Mouse (Mus musculus) liver, postnatal 0 days (tissue): ENCODE data around the gene Glod4. TPM values are rescaled to one million over a fixed set of nuclear protein-coding genes. Genes with fewer than 3 reads are reported as not detected.

Source experiments
- ATAC-seq: fragments of 200-750 bp; cut with Nextera tagmentation; 2 replicates; pipeline ENCODE4 v1.8.0; 2017; ENCODE audit warnings: mild to moderate bottlenecking, moderate library complexity
- DNase-seq: peaks from one replicate; pipeline ENCODE4 v3.0.0-alpha.2; 2016
- H3K27ac ChIP-seq: fragments of 300-500 bp; sonication (generic); 2 replicates; pipeline ENCODE4 v1.5.1; 2014; ENCODE audit warnings: antibody characterized with exemption, moderate library complexity, mild to moderate bottlenecking, low read depth
- H3K27me3 ChIP-seq: fragments of 300-500 bp; sonication (generic); 2 replicates; pipeline ENCODE4 v1.6.1; 2014; ENCODE audit warnings: low read length, control low read depth, mixed read lengths; ENCODE audit not compliant: insufficient read depth
- H3K36me3 ChIP-seq: fragments of 300-500 bp; sonication (generic); replicated peaks from 2 replicates; pipeline ENCODE4 v1.6.1; 2014; ENCODE audit warnings: mild to moderate bottlenecking, control low read depth, low read length, moderate library complexity, mixed read lengths; ENCODE audit not compliant: insufficient read depth
- H3K4me1 ChIP-seq: fragments of 300-500 bp; sonication (generic); 2 replicates; pipeline ENCODE4 v1.6.1; 2014; ENCODE audit warnings: antibody characterized with exemption, mild to moderate bottlenecking, control low read depth; ENCODE audit not compliant: insufficient read depth
- H3K4me2 ChIP-seq: fragments of 300-500 bp; sonication (generic); 2 replicates; pipeline ENCODE4 v1.6.1; 2014; ENCODE audit warnings: low read depth, mild to moderate bottlenecking, low read length, moderate library complexity, mixed read lengths
- H3K4me3 ChIP-seq: fragments of 300-500 bp; sonication (generic); 2 replicates; pipeline ENCODE4 v1.5.1; 2014; ENCODE audit warnings: low read depth, low read length
- H3K9ac ChIP-seq: fragments of 300-500 bp; sonication (generic); replicated peaks from 2 replicates; pipeline ENCODE4 v1.6.1; 2014; ENCODE audit warnings: mild to moderate bottlenecking, moderate library complexity
- H3K9me3 ChIP-seq: fragments of 300-500 bp; sonication (generic); 2 replicates; pipeline ENCODE4 v1.6.1; 2016; ENCODE audit warnings: mild to moderate bottlenecking, control low read depth, low read length, mixed read lengths
- CTCF ChIP-seq: sonication (generic); IDR thresholded peaks from 2 replicates; pipeline ENCODE4 v1.5.1; 2016; ENCODE audit warnings: antibody characterized with exemption, low read depth
- EP300 ChIP-seq: IDR thresholded peaks from 2 replicates; pipeline ENCODE4 v1.6.1; 2016; ENCODE audit warnings: antibody characterized with exemption, low read depth, mild to moderate bottlenecking
- WGBS: fragments of 180-500 bp; shearing (Covaris S2); extraction: QIAGEN DNeasy Blood & Tissue Kit; methylation state at CpG from one replicate; pipeline ENCODE4 v1.1.7; 2014; ENCODE audit not compliant: insufficient replicate concordance; 5-methylcytosine and 5-hydroxymethylcytosine counted together
- polyA plus RNA-seq: library from polyadenylated mRNA; unstranded; fragments of >200 nt; fragmentation: Nextera tagmentation; extraction: Ambion mirVana; gene quantifications from 2 replicates; pipeline ENCODE4 v1.2.1, GENCODE M21; 2015

The Glod4 gene
- polyA plus RNA-seq, 1 experiment from 2014 or later = 43.6 TPM

DNA sequence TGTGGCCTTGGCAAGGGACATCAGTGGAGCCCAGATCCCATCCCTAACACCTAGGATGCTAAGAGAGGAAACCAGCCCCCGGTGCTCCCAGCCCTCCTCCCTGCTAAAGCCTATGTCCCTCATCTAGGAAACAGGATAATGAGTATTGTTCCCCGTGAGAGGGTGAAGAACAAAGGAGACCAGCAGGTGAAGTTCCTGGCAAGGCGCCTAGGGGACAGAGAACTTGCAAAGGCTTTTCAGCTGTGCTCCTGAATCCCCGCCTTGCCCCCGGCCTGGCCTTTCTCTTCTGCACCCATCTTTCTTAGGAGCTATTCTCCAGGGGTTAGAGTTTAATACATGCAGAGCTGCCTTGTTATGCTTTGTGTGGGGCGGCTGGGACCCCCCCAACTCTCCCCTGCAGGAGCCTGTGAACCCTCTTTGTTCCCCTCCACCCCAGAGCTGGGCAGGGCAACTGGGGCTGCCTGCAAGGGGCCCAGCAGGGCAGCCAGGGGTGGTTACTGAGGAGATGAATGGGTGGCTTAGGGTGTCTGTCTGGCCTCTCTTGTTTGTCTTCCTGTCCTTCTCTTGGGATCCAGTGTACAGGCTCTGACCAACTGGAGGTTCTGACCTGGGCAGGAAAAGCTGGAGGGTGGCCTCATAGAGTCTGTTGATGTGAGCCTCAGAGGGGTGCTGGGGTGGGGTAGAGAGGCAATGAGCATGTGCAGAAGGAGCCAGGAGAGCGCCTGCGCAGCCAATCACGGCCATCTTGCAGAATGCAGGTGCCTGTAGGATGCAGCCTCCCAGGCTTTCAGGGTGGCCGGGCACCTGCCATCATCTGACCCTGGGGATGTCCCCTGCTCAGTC is 16.9 kb upstream of the Glod4 start:
- H3K9me3 ChIP-seq = no peaks in the 10 kb centered on the region
- no peak for ATAC-seq
- no peaks in the 10 kb centered on the region for H3K27me3 ChIP-seq
- TF ChIP-seq EP300 (no peak), CTCF (no peak)
- H3K4me3 ChIP-seq = no peak overlapping the region
- no peak for DNase-seq
- no peaks in the 10 kb centered on the region for H3K36me3 ChIP-seq
- 72% methylated on average over 10 of the region's 10 CpGs for WGBS
- no peak overlapping the region for H3K4me2 ChIP-seq
- H3K4me1 ChIP-seq = no peaks in the 10 kb centered on the region
- no peak overlapping the region for H3K27ac ChIP-seq
- H3K9ac ChIP-seq = no peak overlapping the region

DNA sequence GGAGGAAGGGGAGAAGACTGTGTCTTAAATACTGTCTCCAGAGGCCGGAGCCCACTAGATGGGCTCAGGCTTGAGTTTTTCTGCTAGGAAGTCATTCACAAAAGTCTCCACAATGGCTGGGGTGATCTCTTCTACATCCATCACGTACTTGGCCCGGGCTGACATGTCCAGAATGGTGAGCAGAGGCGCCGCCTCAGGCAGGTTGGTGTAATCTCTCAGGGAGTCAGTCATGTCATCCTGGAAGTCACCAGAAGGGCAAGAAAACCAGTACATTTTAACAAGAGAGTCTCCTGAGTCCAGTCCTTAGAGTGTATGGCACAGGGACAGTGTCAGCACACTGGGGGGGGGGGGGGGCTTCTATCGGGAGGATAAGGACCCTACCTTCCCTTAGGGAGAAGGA is 15.0 kb upstream of the Glod4 start:
- Histone ChIP-seq H3K9me3 (no peaks in the 10 kb centered on the region), H3K36me3 (no peaks in the 10 kb centered on the region), H3K27me3 (no peaks in the 10 kb centered on the region), H3K27ac (no peak overlapping the region), H3K4me1 (no peaks in the 10 kb centered on the region), H3K4me3 (no peak overlapping the region), H3K9ac (no peak overlapping the region), H3K4me2 (no peak overlapping the region)
- ATAC-seq (no peak), DNase-seq (no peak)
- TF ChIP-seq CTCF (no peak), EP300 (no peak)
- 83% methylated on average over 6 of the region's 6 CpGs for WGBS

DNA sequence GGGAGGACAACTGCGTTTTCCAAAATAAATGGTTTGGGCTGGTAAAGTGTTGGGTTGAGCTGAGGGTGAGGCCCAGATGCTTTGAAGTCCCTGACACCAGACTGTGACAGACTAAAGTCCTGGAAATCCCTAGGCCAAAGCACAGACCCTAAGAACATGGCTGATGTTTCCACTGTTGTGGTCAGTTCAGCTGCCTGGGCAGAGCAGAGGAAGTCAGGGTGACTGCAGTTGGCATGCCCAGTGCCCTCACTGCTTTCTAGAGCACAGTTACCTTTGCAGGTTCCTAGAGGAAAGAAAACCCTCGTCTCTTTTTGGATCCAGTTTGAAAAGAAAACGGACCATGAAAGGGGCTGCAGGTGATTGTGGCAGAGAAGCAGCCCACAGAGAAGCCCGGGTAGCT is 13.9 kb upstream of the Glod4 start:
- Histone ChIP-seq H3K4me1 (no peaks in the 10 kb centered on the region), H3K27ac (no peak overlapping the region), H3K4me3 (no peak overlapping the region), H3K36me3 (no peaks in the 10 kb centered on the region), H3K27me3 (no peaks in the 10 kb centered on the region), H3K4me2 (no peak overlapping the region), H3K9me3 (no peaks in the 10 kb centered on the region), H3K9ac (no peak overlapping the region)
- TF ChIP-seq CTCF = no peak
- no peak for TF ChIP-seq EP300
- DNase-seq (no peak), ATAC-seq (no peak)
- 77% methylated on average over 4 of the region's 4 CpGs for WGBS

DNA sequence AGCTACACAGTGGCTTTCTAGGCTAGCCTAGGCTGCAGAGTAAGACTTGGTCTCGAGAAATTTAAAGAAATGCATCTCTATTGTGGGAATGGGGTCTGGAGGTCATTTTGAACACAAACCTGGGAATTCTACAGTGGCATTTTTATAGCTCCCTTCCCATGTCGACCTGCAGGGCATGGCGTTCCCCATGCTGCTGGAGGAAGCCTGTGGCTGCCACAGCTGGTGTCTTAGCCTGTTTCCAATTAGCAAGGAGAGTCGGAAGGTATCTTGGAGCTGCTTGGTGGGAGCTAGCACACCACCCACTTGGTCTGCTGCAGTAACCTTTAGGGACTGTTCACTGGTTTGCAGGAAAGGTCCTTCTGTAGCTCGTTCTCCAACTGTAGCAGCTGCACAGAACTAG is 12.6 kb upstream of the Glod4 start:
- Histone ChIP-seq H3K4me2 (no peak overlapping the region), H3K9me3 (no peaks in the 10 kb centered on the region), H3K27ac (no peak overlapping the region), H3K4me1 (no peaks in the 10 kb centered on the region), H3K4me3 (no peak overlapping the region), H3K36me3 (peaks cover under 1% of the 10 kb centered on the region; the same call in 1 of the 2 replicates), H3K27me3 (no peaks in the 10 kb centered on the region), H3K9ac (no peak overlapping the region)
- no peak for TF ChIP-seq EP300
- TF ChIP-seq CTCF = no peak
- DNase-seq = no peak
- no peak for ATAC-seq
- 57% methylated on average over 5 of the region's 5 CpGs for whole genome bisulfite sequencing

DNA sequence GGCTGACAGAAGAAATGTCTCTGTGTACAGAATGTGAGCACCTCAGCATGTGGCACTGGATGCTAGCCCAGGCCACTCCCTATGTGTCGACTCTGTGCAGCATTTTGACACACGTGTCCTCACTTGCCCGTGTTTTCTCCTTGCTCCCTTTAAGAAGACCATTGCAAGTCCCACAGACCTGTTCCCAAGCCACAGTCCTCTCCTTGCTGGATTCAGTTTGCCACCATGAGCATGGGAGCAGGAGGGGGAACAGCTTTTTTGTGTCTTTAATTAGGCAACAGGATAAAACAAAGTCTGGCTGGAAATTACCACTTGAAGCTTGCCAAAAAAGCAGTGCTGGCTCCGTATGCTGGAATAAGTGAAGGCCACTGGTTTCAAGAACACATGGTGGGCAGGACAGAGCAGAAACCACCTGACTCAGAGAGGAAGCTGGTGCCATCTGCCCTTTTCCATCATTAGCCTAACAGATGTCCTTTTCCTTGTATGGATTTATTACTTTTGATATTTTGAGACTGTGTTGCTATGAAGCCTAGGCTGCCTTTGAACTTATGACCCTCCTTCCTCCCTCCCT is 12.0 kb upstream of the Glod4 start:
- no peak for ATAC-seq
- Histone ChIP-seq H3K4me3 (no peak overlapping the region), H3K27me3 (no peaks in the 10 kb centered on the region), H3K9me3 (no peaks in the 10 kb centered on the region), H3K9ac (no peak overlapping the region), H3K4me1 (no peaks in the 10 kb centered on the region), H3K36me3 (peaks cover 4% of the 10 kb centered on the region), H3K4me2 (no peak overlapping the region), H3K27ac (no peak overlapping the region)
- no peak for DNase-seq
- 72% methylated on average over 4 of the region's 4 CpGs for WGBS
- TF ChIP-seq CTCF (no peak), EP300 (no peak)

DNA sequence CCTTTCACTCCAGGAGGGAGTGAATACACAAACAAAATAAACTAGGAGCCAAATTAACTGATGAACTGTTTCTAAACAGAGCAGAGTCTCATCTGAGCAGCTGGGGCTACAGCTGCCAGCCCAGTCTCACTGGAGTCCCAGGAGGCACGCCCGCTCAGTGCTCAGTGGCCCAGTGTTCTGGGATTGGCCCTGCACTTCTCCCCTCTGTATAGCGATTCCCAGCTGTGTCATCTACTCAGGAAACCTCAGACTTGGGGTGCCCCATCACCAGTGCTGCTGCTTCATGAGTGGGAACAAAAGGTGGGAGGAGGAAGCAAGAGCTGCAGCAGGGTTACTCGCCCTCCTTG is 10.4 kb upstream of the Glod4 start:
- no peak overlapping the region for H3K27ac ChIP-seq
- DNase-seq (no peak), ATAC-seq (no peak)
- no peaks in the 10 kb centered on the region for H3K27me3 ChIP-seq
- H3K9ac ChIP-seq = no peak overlapping the region
- H3K4me1 ChIP-seq = no peaks in the 10 kb centered on the region
- no peak overlapping the region for H3K4me2 ChIP-seq
- H3K4me3 ChIP-seq = no peak overlapping the region
- TF ChIP-seq CTCF (no peak), EP300 (no peak)
- H3K36me3 ChIP-seq = peaks cover 10% of the 10 kb centered on the region
- no peaks in the 10 kb centered on the region for H3K9me3 ChIP-seq
- 86% methylated on average over 4 of the region's 4 CpGs for WGBS
